Mouse (Mus musculus) liver, embryonic 16.5 days (tissue): ENCODE results near the gene Brf1. TPM values are rescaled to one million over a fixed set of nuclear protein-coding genes. Genes with fewer than 3 reads are reported as not detected.

ENCODE experiments used
- ATAC-seq: fragments of 200-750 bp; cut with Nextera tagmentation; 2 replicates; pipeline ENCODE4 v1.8.0; 2017; ENCODE audit warnings: low read depth, mild to moderate bottlenecking, moderate number of reproducible peaks, moderate library complexity
- H3K27ac ChIP-seq: fragments of 300-500 bp; sonication (generic); 2 replicates; pipeline ENCODE4 v1.5.1; 2014; ENCODE audit warnings: mild to moderate bottlenecking, low read length
- H3K27me3 ChIP-seq: fragments of 300-500 bp; sonication (generic); 2 replicates; pipeline ENCODE4 v1.6.1; 2014; ENCODE audit warnings: low read depth, low read length, mixed read lengths; ENCODE audit not compliant: control insufficient read depth, insufficient read depth
- H3K36me3 ChIP-seq: fragments of 300-500 bp; sonication (generic); 2 replicates; pipeline ENCODE4 v1.6.1; 2014; ENCODE audit warnings: mild to moderate bottlenecking; ENCODE audit not compliant: control insufficient read depth, insufficient read depth
- H3K4me1 ChIP-seq: fragments of 300-500 bp; sonication (generic); 2 replicates; pipeline ENCODE4 v1.6.1; 2014; ENCODE audit warnings: low read depth, low read length, mixed read lengths; ENCODE audit not compliant: control insufficient read depth
- H3K4me2 ChIP-seq: fragments of 300-500 bp; sonication (generic); 2 replicates; pipeline ENCODE4 v1.6.1; 2014; ENCODE audit warnings: low read depth, low read length, mixed read lengths
- H3K4me3 ChIP-seq: fragments of 300-500 bp; sonication (generic); 2 replicates; pipeline ENCODE4 v1.5.1; 2014; ENCODE audit warnings: low read depth, mild to moderate bottlenecking, low read length
- H3K9ac ChIP-seq: fragments of 300-500 bp; sonication (generic); 2 replicates; pipeline ENCODE4 v1.6.1; 2014; ENCODE audit warnings: low read depth, low read length
- H3K9me3 ChIP-seq: fragments of 300-500 bp; sonication (generic); replicated peaks from 2 replicates; pipeline ENCODE4 v1.6.1; 2016; ENCODE audit warnings: low read length; ENCODE audit not compliant: control insufficient read depth
- WGBS: fragments of 180-500 bp; shearing (Covaris S2); extraction: QIAGEN DNeasy Blood & Tissue Kit; methylation state at CpG from one replicate; pipeline ENCODE4 v1.1.7; 2014; ENCODE audit not compliant: insufficient replicate concordance; 5-methylcytosine and 5-hydroxymethylcytosine counted together
- polyA plus RNA-seq: library from polyadenylated mRNA; unstranded; fragments of >200 nt; fragmentation: Nextera tagmentation; extraction: Ambion mirVana; gene quantifications from 2 replicates; pipeline ENCODE4 v1.2.1, GENCODE M21; 2015

Brf1 gene
- 22.8 and 25.7 TPM in 2 replicates for polyA plus RNA-seq

GRCm38 (mm10) chr12:113000294-113001132, at the start of gene Brf1:
TSS of gene Brf1 (minus strand) at chr12:113000704.
- under 1% methylated on average over 95 of the region's 96 CpGs for WGBS
- Histone ChIP-seq H3K9ac (peak within 1 kb of the TSS; percentile 95), H3K4me1 (peaks cover 25% of the 10 kb centered on the region), H3K27me3 (no peaks in the 10 kb centered on the region), H3K27ac (peak within 1 kb of the TSS; percentile 98), H3K9me3 (no peaks in the 10 kb centered on the region), H3K36me3 (no peaks in the 10 kb centered on the region; the same call in 1 of the 2 replicates), H3K4me3 (peak within 1 kb of the TSS; percentile 91), H3K4me2 (peak within 1 kb of the TSS; percentile 82)
- ATAC-seq, result peak; percentile 94

- WGBS, result 55% methylated on average over 9 of the region's 9 CpGs
- Histone ChIP-seq H3K4me3 (no peak overlapping the region), H3K9ac (no peak overlapping the region), H3K4me2 (no peak overlapping the region), H3K27ac (no peak overlapping the region), H3K9me3 (no peaks in the 10 kb centered on the region), H3K36me3 (peaks cover 15% of the 10 kb centered on the region), H3K4me1 (peaks cover 2% of the 10 kb centered on the region; the same call in 1 of the 2 replicates), H3K27me3 (no peaks in the 10 kb centered on the region)
- ATAC-seq, result no peak
Observed at GRCm38 (mm10) chr12:113049836-113050235, 49.3 kb upstream of the Brf1 start.

DNA sequence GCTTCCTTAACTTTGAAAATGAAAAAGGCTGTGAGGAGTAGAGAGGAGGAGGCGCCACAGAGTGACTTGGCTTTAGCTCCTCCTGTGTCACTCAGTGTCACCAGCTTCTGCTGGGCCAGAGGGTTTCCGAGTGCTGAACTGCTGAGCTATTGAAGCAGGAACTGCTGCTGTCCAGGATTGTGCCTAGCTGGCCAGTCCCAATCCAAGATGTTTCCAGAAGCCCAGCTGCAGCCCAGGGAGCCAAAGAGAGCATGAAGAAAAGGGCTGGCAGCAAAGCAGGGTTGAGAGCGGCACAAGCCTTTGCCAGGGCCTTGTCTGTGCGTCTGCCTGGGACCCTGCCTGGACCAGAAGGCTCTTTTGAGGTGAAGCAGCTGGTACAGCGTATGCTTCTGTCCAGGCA, 47.6 kb upstream of the Brf1 start:
- no peak for ATAC-seq
- no peak overlapping the region for H3K27ac ChIP-seq
- peaks cover 14% of the 10 kb centered on the region for H3K4me1 ChIP-seq
- H3K4me2 ChIP-seq, result no peak overlapping the region
- H3K27me3 ChIP-seq, result no peaks in the 10 kb centered on the region
- H3K9me3 ChIP-seq, result no peaks in the 10 kb centered on the region
- 84% methylated on average over 5 of the region's 5 CpGs for WGBS
- H3K36me3 ChIP-seq, result peaks cover 13% of the 10 kb centered on the region
- no peak overlapping the region for H3K4me3 ChIP-seq
- no peak overlapping the region for H3K9ac ChIP-seq

- Histone ChIP-seq H3K36me3 (peaks cover 13% of the 10 kb centered on the region), H3K4me2 (no peak overlapping the region), H3K9ac (no peak overlapping the region), H3K4me3 (no peak overlapping the region), H3K27me3 (no peaks in the 10 kb centered on the region), H3K9me3 (no peaks in the 10 kb centered on the region), H3K27ac (no peak overlapping the region), H3K4me1 (peaks cover 20% of the 10 kb centered on the region)
- ATAC-seq, result no peak
- 63% methylated on average over 15 of the region's 15 CpGs for WGBS
Observed at GRCm38 (mm10) chr12:113046861-113047260, 46.4 kb upstream of the Brf1 start.

GRCm38 (mm10) chr12:113044916-113045677, 44.6 kb upstream of the Brf1 start:
- H3K4me1 ChIP-seq, result peaks cover 24% of the 10 kb centered on the region
- 77% methylated on average over 3 of the region's 3 CpGs for WGBS

DNA sequence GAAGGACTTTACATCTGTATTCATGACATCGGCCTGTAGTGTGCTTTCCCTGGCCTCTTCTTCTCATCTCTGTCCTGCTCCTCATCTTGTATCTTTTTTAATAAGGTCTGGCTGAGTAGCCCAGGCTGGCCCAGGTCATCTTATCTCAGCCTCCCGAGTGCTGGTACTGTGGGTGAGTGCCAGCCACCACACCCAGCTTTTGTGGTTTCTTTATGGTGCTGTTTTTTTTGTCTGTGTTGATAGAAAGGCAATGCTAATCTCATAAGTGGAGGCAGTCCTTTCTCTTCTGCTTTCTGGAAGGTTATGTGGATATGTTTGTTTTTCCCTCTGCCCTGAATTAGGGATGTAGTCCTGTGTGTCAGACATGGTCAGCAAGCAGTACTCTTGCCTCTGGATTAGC, 42.0 kb upstream of the Brf1 start:
- H3K9ac ChIP-seq, result no peak overlapping the region
- no peak overlapping the region for H3K4me2 ChIP-seq
- H3K4me3 ChIP-seq, result no peak overlapping the region
- peaks cover 4% of the 10 kb centered on the region; the same call in 1 of the 2 replicates for H3K36me3 ChIP-seq
- peak overlapping the region; percentile 38 for H3K27ac ChIP-seq
- ATAC-seq, result peak; percentile 92
- peaks cover 24% of the 10 kb centered on the region for H3K4me1 ChIP-seq
- H3K27me3 ChIP-seq, result no peaks in the 10 kb centered on the region
- no peaks in the 10 kb centered on the region for H3K9me3 ChIP-seq
- WGBS, result 29% methylated on average over 2 of the region's 2 CpGs

More at GRCm38 (mm10) chr12:113044916-113045677, 44.6 kb upstream of the Brf1 start:
- peaks cover 8% of the 10 kb centered on the region for H3K36me3 ChIP-seq
- H3K4me2 ChIP-seq, result no peak overlapping the region
- no peak for ATAC-seq
- no peak overlapping the region for H3K9ac ChIP-seq
- H3K9me3 ChIP-seq, result no peaks in the 10 kb centered on the region
- H3K27ac ChIP-seq, result no peak overlapping the region
- no peak overlapping the region for H3K4me3 ChIP-seq
- H3K27me3 ChIP-seq, result no peaks in the 10 kb centered on the region

DNA sequence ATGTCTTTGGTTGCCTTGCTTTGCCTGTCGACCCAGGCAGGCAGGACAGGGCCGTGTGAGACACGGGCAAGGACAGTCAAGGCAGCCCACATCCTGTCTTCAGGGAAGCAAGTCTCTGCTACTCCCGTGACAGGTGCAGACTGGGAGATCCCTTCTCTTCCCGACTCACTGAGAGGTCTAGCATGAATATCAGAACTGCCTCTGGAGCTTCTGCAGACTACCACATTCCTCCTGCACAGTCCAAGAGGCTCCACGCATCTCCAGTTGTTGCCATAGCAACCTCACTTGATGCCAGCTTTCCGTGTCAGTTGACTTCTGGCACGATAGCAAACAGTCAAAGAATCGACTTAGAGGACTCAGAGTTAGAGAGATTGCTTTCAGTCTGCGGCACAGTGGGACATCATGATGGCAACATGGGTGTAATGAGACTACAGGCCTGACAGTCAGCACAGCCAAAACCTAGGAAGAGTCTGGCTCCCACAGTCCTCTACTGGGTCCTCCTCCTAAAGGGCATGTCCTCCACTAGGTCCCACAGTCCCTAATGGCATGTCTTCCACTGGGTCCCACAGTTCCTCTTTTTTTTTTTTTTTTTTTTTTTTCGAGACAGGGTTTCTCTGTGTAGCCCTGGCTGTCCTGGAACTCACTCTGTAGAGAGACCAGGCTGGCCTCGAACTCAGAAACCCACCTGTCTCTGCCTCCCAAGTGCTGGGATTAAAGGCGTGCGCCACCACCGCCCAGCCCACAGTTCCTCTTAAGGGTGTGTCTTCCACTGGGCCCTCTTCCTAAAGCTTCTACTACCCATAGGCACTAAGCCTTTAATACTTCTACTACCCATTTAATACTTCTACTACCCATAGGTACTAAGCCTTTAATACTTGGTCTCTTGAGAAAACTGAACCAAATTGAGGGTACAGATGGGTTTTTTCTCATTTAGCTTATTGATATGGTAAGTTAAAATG, 41.3 kb upstream of the Brf1 start:
- peaks cover 29% of the 10 kb centered on the region for H3K4me1 ChIP-seq
- no peak overlapping the region for H3K4me2 ChIP-seq
- no peaks in the 10 kb centered on the region for H3K27me3 ChIP-seq
- H3K36me3 ChIP-seq, result no peaks in the 10 kb centered on the region
- no peak overlapping the region for H3K27ac ChIP-seq
- peak; percentile 37; the same call in 1 of the 2 replicates for ATAC-seq
- 60% methylated on average over 15 of the region's 15 CpGs for WGBS
- H3K4me3 ChIP-seq, result no peak overlapping the region
- H3K9ac ChIP-seq, result no peak overlapping the region
- H3K9me3 ChIP-seq, result no peaks in the 10 kb centered on the region

DNA sequence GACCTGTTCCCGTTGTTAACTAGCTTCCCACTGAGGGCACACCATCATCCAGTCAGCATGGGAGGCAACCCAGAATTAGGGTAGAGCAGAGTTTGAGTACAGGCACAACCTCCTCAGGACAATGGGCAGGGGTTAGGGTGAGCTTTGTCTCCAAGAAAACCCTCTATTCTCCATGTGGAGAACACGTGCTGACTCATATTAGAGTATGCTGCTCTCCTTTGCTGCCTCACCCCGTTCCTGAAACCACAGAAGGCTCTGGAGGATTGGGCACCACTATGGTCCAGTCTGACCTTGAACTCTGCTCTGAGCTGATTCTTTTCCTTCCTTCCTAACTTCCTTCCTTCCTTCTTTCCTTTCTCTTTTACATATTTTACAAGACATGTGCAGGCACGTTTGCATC, 37.9 kb upstream of the Brf1 start:
- Histone ChIP-seq H3K36me3 (no peaks in the 10 kb centered on the region), H3K27ac (no peak overlapping the region), H3K4me3 (no peak overlapping the region), H3K4me1 (peaks cover 31% of the 10 kb centered on the region), H3K4me2 (no peak overlapping the region), H3K27me3 (no peaks in the 10 kb centered on the region), H3K9ac (no peak overlapping the region), H3K9me3 (no peaks in the 10 kb centered on the region)
- ATAC-seq, result no peak
- 67% methylated on average over 4 of the region's 4 CpGs for WGBS
